Mouse (Mus musculus) midbrain, embryonic 13.5 days (tissue): Measurements from ENCODE around the gene Urb1. TPM values are rescaled to one million over a fixed set of nuclear protein-coding genes. Genes with fewer than 3 reads are reported as not detected.

Source experiments
- ATAC-seq: fragments of 200-750 bp; cut with Nextera tagmentation; 2 replicates; pipeline ENCODE4 v1.8.0; 2017; ENCODE audit warnings: mild to moderate bottlenecking, moderate TSS enrichment, moderate library complexity
- H3K27ac ChIP-seq: fragments of 300-500 bp; sonication (generic); 2 replicates; pipeline ENCODE4 v1.5.1; 2015; ENCODE audit warnings: inconsistent platforms, mild to moderate bottlenecking, moderate library complexity
- H3K27me3 ChIP-seq: fragments of 300-500 bp; sonication (generic); 2 replicates; pipeline ENCODE4 v1.6.1; 2015; ENCODE audit warnings: mild to moderate bottlenecking, inconsistent platforms
- H3K36me3 ChIP-seq: fragments of 300-500 bp; sonication (generic); 2 replicates; pipeline ENCODE4 v1.6.1; 2015; ENCODE audit warnings: mild to moderate bottlenecking, inconsistent platforms
- H3K4me1 ChIP-seq: fragments of 300-500 bp; sonication (generic); replicated peaks from 2 replicates; pipeline ENCODE4 v1.6.1; 2015; ENCODE audit warnings: inconsistent platforms
- H3K4me2 ChIP-seq: fragments of 300-500 bp; sonication (generic); replicated peaks from 2 replicates; pipeline ENCODE4 v1.6.1; 2015; ENCODE audit warnings: moderate library complexity, mild to moderate bottlenecking, inconsistent platforms
- H3K4me3 ChIP-seq: fragments of 300-500 bp; sonication (generic); replicated peaks from 2 replicates; pipeline ENCODE4 v1.5.1; 2015; ENCODE audit warnings: mild to moderate bottlenecking, inconsistent platforms
- H3K9ac ChIP-seq: fragments of 300-500 bp; sonication (generic); replicated peaks from 2 replicates; pipeline ENCODE4 v1.6.1; 2015; ENCODE audit warnings: mild to moderate bottlenecking, inconsistent platforms
- H3K9me3 ChIP-seq: fragments of 300-500 bp; sonication (generic); 2 replicates; pipeline ENCODE4 v1.6.1; 2016; ENCODE audit warnings: mild to moderate bottlenecking, inconsistent platforms
- WGBS: fragments of 180-500 bp; shearing (Covaris S2); methylation state at CpG from one replicate; pipeline ENCODE4 v1.1.7; 2015; 5-methylcytosine and 5-hydroxymethylcytosine counted together
- polyA plus RNA-seq: library from polyadenylated mRNA; unstranded; fragments of >200 nt; fragmentation: Nextera tagmentation; extraction: Ambion mirVana; gene quantifications from 2 replicates; pipeline ENCODE4 v1.2.1, GENCODE M21; 2015

The Urb1 gene
- polyA plus RNA-seq, result 8.7 and 9.8 TPM in 2 replicates

GRCm38 (mm10) chr16:90809975-90810715, at the start of gene Urb1:
Gene Urb1, minus strand, starts transcription at chr16:90810413.
- H3K4me1 ChIP-seq, result peaks cover 20% of the 10 kb centered on the region
- H3K9me3 ChIP-seq, result no peaks in the 10 kb centered on the region
- peak within 1 kb of the TSS; percentile 50 for H3K9ac ChIP-seq
- WGBS, result under 1% methylated on average over 47 of the region's 47 CpGs
- peak within 1 kb of the TSS; percentile 73 for H3K4me2 ChIP-seq
- H3K4me3 ChIP-seq, result peak within 1 kb of the TSS; percentile 59
- no peaks in the 10 kb centered on the region for H3K27me3 ChIP-seq
- ATAC-seq, result peak; percentile 94
- H3K36me3 ChIP-seq, result no peaks in the 10 kb centered on the region
- H3K27ac ChIP-seq, result peak within 1 kb of the TSS; percentile 62

GRCm38 (mm10) chr16:90858206-90858605, 48.0 kb upstream of the Urb1 start:
- Histone ChIP-seq H3K4me3 (no peak overlapping the region), H3K27me3 (no peaks in the 10 kb centered on the region), H3K9me3 (no peaks in the 10 kb centered on the region), H3K27ac (no peak overlapping the region), H3K4me1 (no peaks in the 10 kb centered on the region), H3K9ac (no peak overlapping the region), H3K4me2 (no peak overlapping the region), H3K36me3 (no peaks in the 10 kb centered on the region)
- ATAC-seq, result no peak
- WGBS, result 86% methylated on average over 4 of the region's 4 CpGs

- no peak overlapping the region for H3K4me2 ChIP-seq
- H3K36me3 ChIP-seq, result no peaks in the 10 kb centered on the region
- H3K4me1 ChIP-seq, result no peaks in the 10 kb centered on the region
- no peak overlapping the region for H3K4me3 ChIP-seq
- ATAC-seq, result no peak
- H3K9me3 ChIP-seq, result no peaks in the 10 kb centered on the region
- H3K27ac ChIP-seq, result no peak overlapping the region
- WGBS, result 88% methylated on average over 6 of the region's 6 CpGs
- H3K9ac ChIP-seq, result no peak overlapping the region
- no peaks in the 10 kb centered on the region for H3K27me3 ChIP-seq
These were observed 46.5 kb upstream of the Urb1 start for GRCm38 (mm10) chr16:90856552-90857200.

GRCm38 (mm10) chr16:90851621-90852334, 41.6 kb upstream of the Urb1 start:
- H3K9me3 ChIP-seq, result no peaks in the 10 kb centered on the region
- no peaks in the 10 kb centered on the region for H3K36me3 ChIP-seq
- peaks cover 4% of the 10 kb centered on the region; the same call in 1 of the 2 replicates for H3K27me3 ChIP-seq
- H3K4me1 ChIP-seq, result no peaks in the 10 kb centered on the region
- WGBS, result 58% methylated on average over 11 of the region's 11 CpGs
- H3K9ac ChIP-seq, result no peak overlapping the region
- no peak for ATAC-seq
- H3K27ac ChIP-seq, result no peak overlapping the region
- H3K4me2 ChIP-seq, result no peak overlapping the region
- H3K4me3 ChIP-seq, result no peak overlapping the region

- no peak overlapping the region for H3K4me3 ChIP-seq
- peaks cover 3% of the 10 kb centered on the region; the same call in 1 of the 2 replicates for H3K4me1 ChIP-seq
- no peaks in the 10 kb centered on the region for H3K9me3 ChIP-seq
- 61% methylated on average over 7 of the region's 7 CpGs for WGBS
- no peak overlapping the region for H3K4me2 ChIP-seq
- peaks cover 4% of the 10 kb centered on the region; the same call in 1 of the 2 replicates for H3K27me3 ChIP-seq
- H3K36me3 ChIP-seq, result no peaks in the 10 kb centered on the region
- H3K27ac ChIP-seq, result no peak overlapping the region
- no peak for ATAC-seq
- H3K9ac ChIP-seq, result no peak overlapping the region
These were observed 40.7 kb upstream of the Urb1 start for GRCm38 (mm10) chr16:90850881-90851280.

- H3K4me3 ChIP-seq, result no peak overlapping the region
- peaks cover 14% of the 10 kb centered on the region for H3K4me1 ChIP-seq
- H3K27ac ChIP-seq, result no peak overlapping the region
- 47% methylated on average over 12 of the region's 12 CpGs for WGBS
- H3K9me3 ChIP-seq, result no peaks in the 10 kb centered on the region
- no peak overlapping the region for H3K9ac ChIP-seq
- H3K27me3 ChIP-seq, result peaks cover 4% of the 10 kb centered on the region; the same call in 1 of the 2 replicates
- no peak for ATAC-seq
- no peaks in the 10 kb centered on the region for H3K36me3 ChIP-seq
- no peak overlapping the region for H3K4me2 ChIP-seq
These were observed 39.0 kb upstream of the Urb1 start for GRCm38 (mm10) chr16:90849262-90849661.

GRCm38 (mm10) chr16:90848697-90849096, 38.5 kb upstream of the Urb1 start:
- ATAC-seq, result no peak
- H3K36me3 ChIP-seq, result no peaks in the 10 kb centered on the region
- no peaks in the 10 kb centered on the region for H3K9me3 ChIP-seq
- H3K4me2 ChIP-seq, result no peak overlapping the region
- H3K4me1 ChIP-seq, result peaks cover 14% of the 10 kb centered on the region
- 73% methylated on average over 7 of the region's 7 CpGs for WGBS
- no peak overlapping the region for H3K27ac ChIP-seq
- H3K4me3 ChIP-seq, result no peak overlapping the region
- H3K9ac ChIP-seq, result no peak overlapping the region
- peaks cover 4% of the 10 kb centered on the region; the same call in 1 of the 2 replicates for H3K27me3 ChIP-seq

GRCm38 (mm10) chr16:90845591-90845990, 35.4 kb upstream of the Urb1 start:
- Histone ChIP-seq H3K4me3 (no peak overlapping the region), H3K27me3 (peaks cover under 1% of the 10 kb centered on the region; the same call in 1 of the 2 replicates), H3K36me3 (no peaks in the 10 kb centered on the region), H3K9me3 (no peaks in the 10 kb centered on the region), H3K4me1 (peaks cover 40% of the 10 kb centered on the region), H3K4me2 (no peak overlapping the region), H3K27ac (no peak overlapping the region), H3K9ac (no peak overlapping the region)
- ATAC-seq, result no peak
- 66% methylated on average over 13 of the region's 13 CpGs for WGBS

- no peaks in the 10 kb centered on the region for H3K27me3 ChIP-seq
- H3K9me3 ChIP-seq, result no peaks in the 10 kb centered on the region
- no peak for ATAC-seq
- no peak overlapping the region for H3K9ac ChIP-seq
- H3K4me1 ChIP-seq, result peaks cover 41% of the 10 kb centered on the region
- no peaks in the 10 kb centered on the region for H3K36me3 ChIP-seq
- H3K4me2 ChIP-seq, result no peak overlapping the region
- H3K27ac ChIP-seq, result no peak overlapping the region
- H3K4me3 ChIP-seq, result no peak overlapping the region
- 50% methylated on average over 6 of the region's 6 CpGs for WGBS
These were observed 34.8 kb upstream of the Urb1 start for GRCm38 (mm10) chr16:90845038-90845437.

- Histone ChIP-seq H3K4me3 (no peak overlapping the region), H3K9me3 (no peaks in the 10 kb centered on the region), H3K27ac (peak overlapping the region; percentile 63), H3K9ac (no peak overlapping the region), H3K4me1 (peaks cover 41% of the 10 kb centered on the region), H3K27me3 (peaks cover 4% of the 10 kb centered on the region; the same call in 1 of the 2 replicates), H3K4me2 (peak overlapping the region; percentile 14), H3K36me3 (no peaks in the 10 kb centered on the region)
- WGBS, result 20% methylated on average over 9 of the region's 9 CpGs
- ATAC-seq, result peak; percentile 65
These were observed 32.0 kb upstream of the Urb1 start for GRCm38 (mm10) chr16:90842164-90842563.

GRCm38 (mm10) chr16:90837431-90837830, 27.2 kb upstream of the Urb1 start:
- Histone ChIP-seq H3K9ac (no peak overlapping the region), H3K4me2 (no peak overlapping the region), H3K27me3 (peaks cover 15% of the 10 kb centered on the region), H3K36me3 (no peaks in the 10 kb centered on the region), H3K27ac (no peak overlapping the region), H3K4me1 (peaks cover 34% of the 10 kb centered on the region), H3K4me3 (no peak overlapping the region), H3K9me3 (no peaks in the 10 kb centered on the region)
- WGBS, result 64% methylated on average over 8 of the region's 8 CpGs
- ATAC-seq, result no peak
